Mouse (Mus musculus) lung, embryonic 14.5 days (tissue): Measurements from ENCODE around the gene Rasgef1b. TPM values are rescaled to one million over a fixed set of nuclear protein-coding genes. Genes with fewer than 3 reads are reported as not detected.
A peak's percentile ranks its signal among the peaks of the same experiment; 100 is the strongest.

Experiments
- ATAC-seq: fragments of 200-750 bp; cut with Nextera tagmentation; 2 replicates; pipeline ENCODE4 v1.8.0; 2017; ENCODE audit warnings: mild to moderate bottlenecking, moderate TSS enrichment, moderate library complexity; ENCODE audit not compliant: insufficient read depth
- DNase-seq: peaks from one replicate; pipeline ENCODE4 v3.0.0-alpha.2; 2015
- H3K27ac ChIP-seq: fragments of 300-500 bp; sonication (generic); 2 replicates; pipeline ENCODE4 v1.5.1; 2014; ENCODE audit warnings: low read depth, mild to moderate bottlenecking, moderate library complexity
- H3K27me3 ChIP-seq: fragments of 300-500 bp; sonication (generic); 2 replicates; pipeline ENCODE4 v1.6.1; 2014; ENCODE audit warnings: low read length, control low read depth; ENCODE audit not compliant: insufficient read depth
- H3K36me3 ChIP-seq: fragments of 300-500 bp; sonication (generic); 2 replicates; pipeline ENCODE4 v1.6.1; 2014; ENCODE audit warnings: control low read depth; ENCODE audit not compliant: insufficient read depth
- H3K4me1 ChIP-seq: fragments of 300-500 bp; sonication (generic); 2 replicates; pipeline ENCODE4 v1.6.1; 2014; ENCODE audit warnings: antibody characterized with exemption, control low read depth; ENCODE audit not compliant: insufficient read depth
- H3K4me2 ChIP-seq: fragments of 300-500 bp; sonication (generic); 2 replicates; pipeline ENCODE4 v1.6.1; 2014; ENCODE audit warnings: mild to moderate bottlenecking
- H3K4me3 ChIP-seq: fragments of 300-500 bp; sonication (generic); 2 replicates; pipeline ENCODE4 v1.5.1; 2014; ENCODE audit warnings: low read depth, low read length
- H3K9ac ChIP-seq: fragments of 300-500 bp; sonication (generic); 2 replicates; pipeline ENCODE4 v1.6.1; 2014
- H3K9me3 ChIP-seq: fragments of 300-500 bp; sonication (generic); 2 replicates; pipeline ENCODE4 v1.6.1; 2016; ENCODE audit warnings: low read depth, low read length, control low read depth
- CTCF ChIP-seq: IDR thresholded peaks from 2 replicates; pipeline ENCODE4 v1.5.1; 2016; ENCODE audit warnings: antibody characterized with exemption, low read depth
- WGBS: fragments of 180-500 bp; shearing (Covaris S2); extraction: QIAGEN DNeasy Blood & Tissue Kit; methylation state at CpG from one replicate; pipeline ENCODE4 v1.1.7; 2014; 5-methylcytosine and 5-hydroxymethylcytosine counted together
- polyA plus RNA-seq: library from polyadenylated mRNA; unstranded; fragments of >200 nt; fragmentation: Nextera tagmentation; extraction: Ambion mirVana; gene quantifications from 2 replicates; pipeline ENCODE4 v1.2.1, GENCODE M21; 2014

Rasgef1b gene
- polyA plus RNA-seq, 1 experiment from 2014 or later: 15.9 TPM

DNA sequence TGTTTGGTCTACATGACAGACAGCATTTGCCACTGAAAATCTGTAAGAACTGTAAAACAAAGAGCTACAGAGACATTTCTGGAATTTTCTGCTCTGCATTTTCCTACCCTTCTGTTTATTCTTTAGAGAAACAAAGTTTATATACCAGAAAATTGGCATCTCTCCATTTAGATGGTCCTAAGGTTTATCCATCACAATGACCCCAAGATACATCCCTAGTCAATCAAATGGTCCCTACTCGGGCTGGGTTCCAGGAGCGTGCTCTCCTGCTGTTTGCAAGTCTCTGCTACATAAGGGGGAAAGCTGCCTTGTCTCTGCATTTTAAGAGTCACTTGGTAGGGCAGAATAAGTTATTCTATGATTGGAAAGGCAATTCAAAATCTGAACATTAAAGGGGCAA, 44.8 kb downstream of the Rasgef1b start:
- Histone ChIP-seq H3K27me3 (no peaks in the 10 kb centered on the region), H3K36me3 (no peaks in the 10 kb centered on the region), H3K9me3 (no peaks in the 10 kb centered on the region), H3K4me2 (no peak overlapping the region), H3K4me3 (no peak overlapping the region), H3K9ac (no peak overlapping the region), H3K27ac (no peak overlapping the region), H3K4me1 (peaks cover 3% of the 10 kb centered on the region; the same call in 1 of the 2 replicates)
- no peak for TF ChIP-seq CTCF
- WGBS: 17% methylated on average over 2 of the region's 2 CpGs
- DNase-seq (peak; percentile 69), ATAC-seq (peak; percentile 52; the same call in 1 of the 2 replicates)

DNA sequence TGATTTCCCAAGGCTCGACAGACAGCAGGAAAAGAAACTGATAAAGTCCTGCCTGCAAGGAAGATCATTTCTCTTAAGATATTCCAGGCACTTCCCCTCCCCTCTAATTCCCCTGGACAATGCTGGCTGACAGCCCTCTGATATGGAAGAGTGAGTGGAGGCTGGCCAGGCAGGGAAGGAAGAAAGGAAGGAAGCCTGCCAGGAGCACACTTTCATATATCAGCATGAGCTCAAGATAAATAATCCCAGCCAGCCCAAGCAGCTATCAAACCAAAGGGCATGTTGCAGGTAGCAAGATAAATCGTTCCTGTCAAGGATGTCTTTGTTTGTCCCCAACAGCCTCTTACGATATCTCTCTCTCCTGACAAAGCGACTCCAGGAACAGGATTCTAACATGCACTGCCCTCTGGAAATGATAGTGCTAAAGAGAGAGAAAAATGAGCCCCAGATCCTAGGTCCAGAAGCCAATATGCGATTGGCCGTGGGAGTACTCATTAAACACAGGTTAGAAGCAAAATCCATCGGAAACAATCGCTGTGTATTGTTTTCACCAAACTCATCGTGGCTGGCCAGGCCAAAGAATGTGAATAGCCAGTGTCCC, 58.8 kb downstream of the Rasgef1b start:
- H3K4me1 ChIP-seq: no peaks in the 10 kb centered on the region
- no peak overlapping the region for H3K9ac ChIP-seq
- TF ChIP-seq CTCF: no peak
- no peaks in the 10 kb centered on the region for H3K36me3 ChIP-seq
- ATAC-seq (peak; percentile 69), DNase-seq (peak; percentile 53)
- no peaks in the 10 kb centered on the region for H3K27me3 ChIP-seq
- H3K27ac ChIP-seq: 0 out of 2 replicates have a peak overlapping the region, but pooled peaks have one; percentile 8
- H3K4me3 ChIP-seq: no peak overlapping the region
- no peaks in the 10 kb centered on the region for H3K9me3 ChIP-seq
- H3K4me2 ChIP-seq: no peak overlapping the region; the same call in 1 of the 2 replicates
- WGBS: 21% methylated on average over 9 of the region's 9 CpGs

- WGBS: 33% methylated on average over 5 of the region's 5 CpGs
- no peak overlapping the region for H3K4me3 ChIP-seq
- DNase-seq (peak; percentile 23), ATAC-seq (no peak)
- no peaks in the 10 kb centered on the region for H3K4me1 ChIP-seq
- no peak overlapping the region for H3K4me2 ChIP-seq
- H3K9me3 ChIP-seq: no peaks in the 10 kb centered on the region
- H3K9ac ChIP-seq: no peak overlapping the region
- no peaks in the 10 kb centered on the region for H3K27me3 ChIP-seq
- H3K36me3 ChIP-seq: no peaks in the 10 kb centered on the region
- TF ChIP-seq CTCF: no peak
- no peak overlapping the region for H3K27ac ChIP-seq
Measured at GRCm38 (mm10) chr5:99656024-99656423, 72.8 kb downstream of the Rasgef1b start.

GRCm38 (mm10) chr5:99652931-99653330, 75.9 kb downstream of the Rasgef1b start:
- Histone ChIP-seq H3K4me2 (no peak overlapping the region), H3K4me1 (no peaks in the 10 kb centered on the region), H3K4me3 (no peak overlapping the region), H3K27ac (no peak overlapping the region), H3K27me3 (no peaks in the 10 kb centered on the region), H3K9me3 (no peaks in the 10 kb centered on the region), H3K9ac (no peak overlapping the region), H3K36me3 (no peaks in the 10 kb centered on the region)
- 61% methylated on average over 10 of the region's 10 CpGs for WGBS
- ATAC-seq: no peak; the same call in 1 of the 2 replicates
- DNase-seq: peak; percentile 57
- no peak for TF ChIP-seq CTCF

DNA sequence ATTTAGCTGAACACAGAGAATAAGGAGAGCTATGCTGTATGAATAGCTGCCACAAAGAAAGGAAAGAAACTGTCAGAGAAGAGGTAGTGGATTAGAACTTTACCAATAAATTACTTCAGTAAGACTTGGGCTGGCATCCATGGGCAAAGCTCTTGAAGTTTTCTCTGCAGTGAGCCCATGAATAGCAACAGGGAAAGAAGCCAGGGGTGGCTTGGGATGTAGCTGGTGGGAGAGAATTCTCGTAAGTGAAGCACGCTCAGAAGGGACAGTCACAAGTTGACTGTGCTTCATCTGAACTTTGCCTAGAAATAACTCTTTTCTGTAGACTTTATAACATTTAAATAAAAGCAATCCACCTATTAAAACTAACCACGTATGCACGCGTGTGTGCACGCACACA, 87.5 kb downstream of the Rasgef1b start:
- H3K27me3 ChIP-seq: no peaks in the 10 kb centered on the region
- 85% methylated on average over 6 of the region's 6 CpGs for WGBS
- no peaks in the 10 kb centered on the region for H3K9me3 ChIP-seq
- no peak overlapping the region for H3K4me2 ChIP-seq
- H3K36me3 ChIP-seq: no peaks in the 10 kb centered on the region
- no peak for ATAC-seq
- no peaks in the 10 kb centered on the region for H3K4me1 ChIP-seq
- no peak overlapping the region for H3K4me3 ChIP-seq
- no peak overlapping the region for H3K27ac ChIP-seq
- no peak overlapping the region for H3K9ac ChIP-seq
- TF ChIP-seq CTCF: no peak
- no peak for DNase-seq

GRCm38 (mm10) chr5:99636575-99636974, 92.3 kb downstream of the Rasgef1b start:
- ATAC-seq: no peak
- no peak overlapping the region for H3K4me2 ChIP-seq
- H3K27me3 ChIP-seq: no peaks in the 10 kb centered on the region
- no peak overlapping the region for H3K4me3 ChIP-seq
- no peaks in the 10 kb centered on the region for H3K36me3 ChIP-seq
- DNase-seq: no peak
- TF ChIP-seq CTCF: no peak
- 33% methylated on average over 7 of the region's 7 CpGs for WGBS
- H3K4me1 ChIP-seq: no peaks in the 10 kb centered on the region
- H3K9me3 ChIP-seq: no peaks in the 10 kb centered on the region
- no peak overlapping the region for H3K9ac ChIP-seq
- no peak overlapping the region for H3K27ac ChIP-seq

- ATAC-seq (no peak), DNase-seq (peak; percentile 66)
- Histone ChIP-seq H3K4me3 (no peak overlapping the region), H3K4me1 (no peaks in the 10 kb centered on the region), H3K9ac (no peak overlapping the region), H3K9me3 (no peaks in the 10 kb centered on the region), H3K36me3 (no peaks in the 10 kb centered on the region), H3K27ac (no peak overlapping the region), H3K4me2 (no peak overlapping the region), H3K27me3 (no peaks in the 10 kb centered on the region)
- TF ChIP-seq CTCF: peak; percentile 24; the same call in 1 of the 2 replicates
- 65% methylated on average over 8 of the region's 8 CpGs for WGBS
Measured at GRCm38 (mm10) chr5:99634010-99634541, 94.8 kb downstream of the Rasgef1b start.
